12 mouse cellular contexts compared by ENCODE assay signal in genomic region chr5:143638516-143639270, GRCm38 (mm10). TPM values are rescaled to one million over a fixed set of nuclear protein-coding genes. Genes with fewer than 3 reads are reported as not detected.
DNase-seq lines count a peak whose midpoint lies in the region; ATAC-seq and TF ChIP-seq lines count a peak whose summit lies in the region.
"Had no signal": no experiment of that assay in that cellular context is flagged by ENCODE, and none has a peak within 500 bp of the region (broad histone marks: within the 10 kb centered on the region; RNA-seq: fewer than 3 reads in every experiment).

No protein-coding gene starts in this region.

- no peak for ATAC-seq in intestine, embryonic 14.5 days (replicated peaks; ENCODE audit: low FRiP score, low TSS enrichment, low read depth)
- no peak for ATAC-seq in intestine, embryonic 15.5 days
- ATAC-seq in common myeloid progenitor, adult 5-6 weeks (replicated peaks; ENCODE audit: low read depth, poor library complexity, severe bottlenecking), result peak; percentile 36; the same call in 1 of the 2 replicates
- ATAC-seq in limb, embryonic 14.5 days (ENCODE audit: low FRiP score, low read depth), result no peak
- ATAC-seq: forebrain, embryonic 13.5 days had no signal

- no peaks in the 10 kb centered on the region for H3K27me3 ChIP-seq in intestine, embryonic 14.5 days (replicated peaks; ENCODE audit: control insufficient read depth, insufficient read depth, low read length)
- H3K27me3 ChIP-seq in intestine, embryonic 15.5 days (replicated peaks), result no peaks in the 10 kb centered on the region
- H3K27me3 ChIP-seq in limb, embryonic 14.5 days (ENCODE audit: control insufficient read depth, insufficient read depth, low read length), result no peaks in the 10 kb centered on the region
- H3K27me3 ChIP-seq: forebrain, embryonic 13.5 days; hindbrain, embryonic 13.5 days had no signal

- no peaks in the 10 kb centered on the region for H3K36me3 ChIP-seq in intestine, embryonic 14.5 days (ENCODE audit: control insufficient read depth, insufficient read depth, low read length)
- H3K36me3 ChIP-seq in intestine, embryonic 15.5 days, result no peaks in the 10 kb centered on the region
- no peaks in the 10 kb centered on the region for H3K36me3 ChIP-seq in limb, embryonic 14.5 days (ENCODE audit: control insufficient read depth, insufficient read depth, low read length)
- H3K36me3 ChIP-seq: hindbrain, embryonic 13.5 days had no signal

- 0 out of 2 replicates have a peak overlapping the region, but pooled peaks have one; percentile 58 for H3K27ac ChIP-seq in intestine, embryonic 14.5 days (ENCODE audit: low read depth)
- H3K27ac ChIP-seq in intestine, embryonic 15.5 days, result no peak overlapping the region
- peak overlapping the region; percentile 67 for H3K27ac ChIP-seq in limb, embryonic 14.5 days (replicated peaks; ENCODE audit: low read depth, low read length)
- H3K27ac ChIP-seq: forebrain, embryonic 13.5 days had no signal

- no peak overlapping the region for H3K9ac ChIP-seq in intestine, embryonic 14.5 days (ENCODE audit: low read length)
- no peak overlapping the region for H3K9ac ChIP-seq in intestine, embryonic 15.5 days
- no peak overlapping the region; the same call in 1 of the 2 replicates for H3K9ac ChIP-seq in limb, embryonic 14.5 days (ENCODE audit: low read depth, low read length, severe bottlenecking)
- H3K9ac ChIP-seq: forebrain, embryonic 13.5 days; hindbrain, embryonic 13.5 days had no signal

- no peak for DNase-seq in intestine, embryonic 14.5 days (ENCODE audit: low spot score)
- peak; percentile 87 for DNase-seq in 3T3-L1 (ENCODE audit: low read depth, low spot score)
- no peak for DNase-seq in limb, embryonic 14.5 days (ENCODE audit: low spot score)
- no peak for DNase-seq in cerebellum, postnatal 4 days (ENCODE audit: low spot score in 2 of 2)
- no peak for DNase-seq in left cerebral cortex, postnatal 36 days (ENCODE audit: low spot score in 2 of 2)
- DNase-seq: adrenal gland, adult 2 months; cerebellum, adult 11-12 months had no signal

- H3K9me3 ChIP-seq in intestine, embryonic 14.5 days (ENCODE audit: control insufficient read depth, low read length), result no peaks in the 10 kb centered on the region
- H3K9me3 ChIP-seq in intestine, embryonic 15.5 days, result no peaks in the 10 kb centered on the region
- H3K9me3 ChIP-seq in limb, embryonic 14.5 days (ENCODE audit: control insufficient read depth, low read length), result no peaks in the 10 kb centered on the region
- H3K9me3 ChIP-seq: forebrain, embryonic 13.5 days; G1E; hindbrain, embryonic 13.5 days had no signal

- H3K4me3 ChIP-seq in intestine, embryonic 14.5 days (ENCODE audit: low read depth, low read length), result no peak overlapping the region
- no peak overlapping the region for H3K4me3 ChIP-seq in intestine, embryonic 15.5 days (replicated peaks)
- no peak overlapping the region for H3K4me3 ChIP-seq in limb, embryonic 14.5 days (replicated peaks; ENCODE audit: low read length)
- H3K4me3 ChIP-seq: forebrain, embryonic 13.5 days; hindbrain, embryonic 13.5 days had no signal

- no peak for TF ChIP-seq POLR2A in limb, embryonic 14.5 days (IDR thresholded peaks at IDR 0.05; ENCODE audit: borderline replicate concordance, extremely low read depth, insufficient read depth, insufficient read length)

- WGBS in intestine, embryonic 14.5 days, result 68% methylated on average over 7 of the region's 7 CpGs
- 51% methylated on average over 7 of the region's 7 CpGs for WGBS in intestine, embryonic 15.5 days
- 31% methylated on average over 7 of the region's 7 CpGs for WGBS in limb, embryonic 14.5 days

- peaks cover 33% of the 10 kb centered on the region for H3K4me1 ChIP-seq in intestine, embryonic 14.5 days (replicated peaks; ENCODE audit: control insufficient read depth, insufficient read depth, low read length)
- H3K4me1 ChIP-seq in intestine, embryonic 15.5 days (replicated peaks), result peaks cover 28% of the 10 kb centered on the region
- H3K4me1 ChIP-seq in limb, embryonic 14.5 days (ENCODE audit: control insufficient read depth, insufficient read depth, low read length), result peaks cover 87% of the 10 kb centered on the region

- intact Hi-C loops in left cerebral cortex, postnatal 36 days (cut with DNase I), result no loop called here

- H3K4me2 ChIP-seq in intestine, embryonic 14.5 days (ENCODE audit: low read length), result no peak overlapping the region
- H3K4me2 ChIP-seq in intestine, embryonic 15.5 days (replicated peaks), result no peak overlapping the region
- H3K4me2 ChIP-seq in limb, embryonic 14.5 days (replicated peaks; ENCODE audit: low read depth, low read length, severe bottlenecking), result peak overlapping the region; percentile 16; the same call in 1 of the 2 replicates
- H3K4me2 ChIP-seq: forebrain, embryonic 13.5 days; hindbrain, embryonic 13.5 days had no signal

RNA-seq across cellular contexts. Expression of gene Cyth3, which starts 16.4 kb away (rescaled TPM):
- 51.6 and 52.2 TPM in 2 replicates for polyA plus RNA-seq in intestine, embryonic 14.5 days (2014; fragmentation: Nextera tagmentation; extraction: Ambion mirVana)
- 43.7 and 44.3 TPM in 2 replicates for polyA plus RNA-seq in intestine, embryonic 15.5 days (2015; fragmentation: Nextera tagmentation; extraction: Ambion mirVana)
- total RNA-seq in common myeloid progenitor, adult 5-6 weeks (2017), result 33.3 and 36.0 TPM in 2 replicates
- 50.6 and 52.9 TPM in 2 replicates for polyA plus RNA-seq in limb, embryonic 14.5 days (2012; rRNA removed)
- polyA plus RNA-seq in limb, embryonic 14.5 days (2014; fragmentation: Nextera tagmentation; extraction: Ambion mirVana), result 60.5 and 67.7 TPM in 2 replicates
- total RNA-seq in left cerebral cortex, postnatal 36 days (2021), result 10 to 100 TPM; 37.4 to 39.6 TPM
